In the genomic region with DNA sequence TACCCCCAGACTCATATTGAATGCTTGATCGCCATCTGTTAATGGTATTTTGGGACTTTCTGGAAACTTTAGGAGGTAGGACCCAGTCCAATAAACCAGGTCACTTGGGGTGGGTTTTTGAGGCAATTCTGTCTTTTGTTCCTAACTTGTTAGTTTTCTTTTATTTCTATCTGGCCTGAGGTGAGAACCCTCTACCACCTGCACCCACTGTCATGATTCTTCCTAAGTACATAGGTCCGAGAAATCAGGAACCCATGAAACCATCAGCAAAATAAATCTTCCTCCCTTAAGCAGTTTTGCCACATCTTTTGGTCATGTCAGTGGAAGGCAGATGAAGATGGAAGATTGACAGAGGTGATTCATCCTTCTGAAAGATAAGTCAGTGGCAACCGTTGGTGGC, we compare ENCODE assay signal across 31 mouse cellular contexts.
"Had no signal": no experiment of that assay in that cellular context is flagged by ENCODE, and none has a peak within 500 bp of the region (broad histone marks: within the 10 kb centered on the region; RNA-seq: fewer than 3 reads in every experiment).

No protein-coding gene starts in this region.

- H3K27me3 ChIP-seq: limb, embryonic 12.5 days; limb, embryonic 13.5 days; limb, embryonic 15.5 days; liver, embryonic 12.5 days; liver, embryonic 13.5 days; liver, embryonic 15.5 days; lung, embryonic 15.5 days; megakaryocyte, embryonic 14.5 days; midbrain, embryonic 12.5 days; midbrain, embryonic 13.5 days; neural tube, embryonic 12.5 days had no signal

- ATAC-seq: liver, embryonic 12.5 days; liver, postnatal 0 days; lung, postnatal 0 days; midbrain, embryonic 13.5 days; midbrain, embryonic 16.5 days had no signal

- H3K36me3 ChIP-seq: limb, embryonic 10.5 days; limb, embryonic 12.5 days; limb, embryonic 13.5 days; limb, embryonic 15.5 days; liver, embryonic 12.5 days; liver, embryonic 13.5 days; liver, embryonic 15.5 days; lung, embryonic 15.5 days; midbrain, embryonic 10.5 days; midbrain, embryonic 12.5 days; midbrain, embryonic 13.5 days; neural tube, embryonic 12.5 days had no signal

- H3K9me3 ChIP-seq: limb, embryonic 10.5 days; limb, embryonic 12.5 days; limb, embryonic 13.5 days; limb, embryonic 15.5 days; liver, embryonic 12.5 days; liver, embryonic 13.5 days; liver, embryonic 15.5 days; lung, embryonic 15.5 days; midbrain, embryonic 10.5 days; midbrain, embryonic 12.5 days; midbrain, embryonic 13.5 days; neural tube, embryonic 12.5 days had no signal

- H3K9ac ChIP-seq: limb, embryonic 12.5 days; limb, embryonic 13.5 days; limb, embryonic 15.5 days; liver, embryonic 12.5 days; liver, embryonic 13.5 days; liver, embryonic 14.5 days; liver, embryonic 15.5 days; liver, postnatal 0 days; lung, embryonic 14.5 days; lung, embryonic 15.5 days; midbrain, embryonic 12.5 days; midbrain, embryonic 13.5 days; neural tube, embryonic 12.5 days had no signal

- H3K4me1 ChIP-seq: limb, embryonic 10.5 days; limb, embryonic 12.5 days; limb, embryonic 13.5 days; limb, embryonic 15.5 days; liver, embryonic 12.5 days; liver, embryonic 13.5 days; liver, embryonic 15.5 days; lung, embryonic 15.5 days; megakaryocyte, embryonic 14.5 days; midbrain, embryonic 10.5 days; midbrain, embryonic 12.5 days; midbrain, embryonic 13.5 days; neural tube, embryonic 12.5 days had no signal

- DNase-seq: left cerebral cortex, postnatal 4 days; liver; liver, embryonic 13.5 days; liver, postnatal 0 days; lung, adult 18-20 months; lung, adult 2 months; lung, embryonic 14.5 days; lung, postnatal 10 days; lung, postnatal 14 days; lung, postnatal 36 days; lung, postnatal 4 days; midbrain, embryonic 14.5 days had no signal

- H3K4me2 ChIP-seq: limb, embryonic 12.5 days; limb, embryonic 13.5 days; limb, embryonic 15.5 days; liver, embryonic 11.5 days; liver, embryonic 12.5 days; liver, embryonic 13.5 days; liver, embryonic 15.5 days; lung, embryonic 14.5 days; lung, embryonic 15.5 days; midbrain, embryonic 12.5 days; midbrain, embryonic 13.5 days; neural tube, embryonic 12.5 days had no signal

- H3K4me3 ChIP-seq: left cerebral cortex, adult 2 months; limb, embryonic 10.5 days; limb, embryonic 12.5 days; limb, embryonic 13.5 days; limb, embryonic 15.5 days; liver, embryonic 12.5 days; liver, embryonic 13.5 days; liver, embryonic 15.5 days; lung, embryonic 15.5 days; megakaryocyte, embryonic 14.5 days; midbrain, embryonic 10.5 days; midbrain, embryonic 12.5 days; midbrain, embryonic 13.5 days; myocyte; neural tube, embryonic 12.5 days had no signal

- H3K27ac ChIP-seq: left cerebral cortex, adult 2 months; limb, embryonic 10.5 days; limb, embryonic 12.5 days; limb, embryonic 13.5 days; limb, embryonic 15.5 days; liver, embryonic 12.5 days; liver, embryonic 13.5 days; liver, embryonic 14.5 days; liver, embryonic 15.5 days; lung, embryonic 15.5 days; macrophage; midbrain, embryonic 10.5 days; midbrain, embryonic 12.5 days; midbrain, embryonic 13.5 days; neural tube, embryonic 12.5 days had no signal
